Mouse (Mus musculus): Measurements from ENCODE around the gene Nr2e1. TPM values are rescaled to one million over a fixed set of nuclear protein-coding genes. Genes with fewer than 3 reads are reported as not detected.

The Nr2e1 gene
- polyA plus RNA-seq, 1 experiment, result not detected

GRCm38 (mm10) chr10:42537571-42538316 is 45.7 kb downstream of the Nr2e1 start:
- Histone ChIP-seq H3K4me3 (ENCODE audit: insufficient read depth, low read depth, low read length) (no peak overlapping the region), H3K27me3 (replicated peaks; ENCODE audit: control insufficient read depth, insufficient read depth, low read length) (no peaks in the 10 kb centered on the region), H3K4me1 (ENCODE audit: control insufficient read depth, insufficient read depth, low read length) (no peaks in the 10 kb centered on the region), H3K27ac (ENCODE audit: insufficient read depth, low read depth, low read length) (no peak overlapping the region), H3K36me3 (ENCODE audit: control insufficient read depth, insufficient read depth, low read length) (no peaks in the 10 kb centered on the region)
- DNase-seq, result no peak
- TF ChIP-seq CTCF (conservative IDR thresholded peaks at IDR 0.05; ENCODE audit: insufficient read depth, insufficient read length, low read depth, low read length) (no peak), POLR2A (IDR thresholded peaks at IDR 0.05; ENCODE audit: low read depth, low read length) (no peak)
- 87% methylated on average over 9 of the region's 9 CpGs for WGBS

GRCm38 (mm10) chr10:42533836-42534453 is 49.5 kb downstream of the Nr2e1 start:
- Histone ChIP-seq H3K27me3 (replicated peaks; ENCODE audit: control insufficient read depth, insufficient read depth, low read length) (no peaks in the 10 kb centered on the region), H3K36me3 (ENCODE audit: control insufficient read depth, insufficient read depth, low read length) (no peaks in the 10 kb centered on the region; the same call in 1 of the 2 replicates), H3K4me3 (ENCODE audit: insufficient read depth, low read depth, low read length) (no peak overlapping the region), H3K27ac (ENCODE audit: insufficient read depth, low read depth, low read length) (no peak overlapping the region), H3K4me1 (ENCODE audit: control insufficient read depth, insufficient read depth, low read length) (no peaks in the 10 kb centered on the region)
- DNase-seq, result no peak
- TF ChIP-seq CTCF (conservative IDR thresholded peaks at IDR 0.05; ENCODE audit: insufficient read depth, insufficient read length, low read depth, low read length) (no peak), POLR2A (IDR thresholded peaks at IDR 0.05; ENCODE audit: low read depth, low read length) (no peak)
- WGBS, result 92% methylated on average over 11 of the region's 11 CpGs

DNA sequence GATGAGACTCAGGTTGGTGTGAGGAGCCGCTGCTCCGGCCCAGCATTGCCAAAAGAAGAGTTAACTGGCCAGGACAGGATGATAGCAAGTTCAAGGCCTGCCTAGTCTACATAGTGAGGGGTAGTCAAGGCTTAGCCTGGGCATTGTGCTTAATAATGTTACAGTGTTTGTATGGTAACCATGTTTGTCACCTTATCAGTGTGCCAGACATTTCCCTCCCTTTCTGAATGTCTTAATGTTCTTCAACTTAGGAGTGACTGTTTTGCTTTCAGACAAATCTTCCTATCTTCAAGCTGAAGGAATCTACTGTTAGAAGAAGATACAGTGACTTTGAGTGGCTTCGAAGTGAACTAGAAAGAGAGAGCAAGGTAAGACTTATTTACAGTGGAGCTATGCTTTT is 57.8 kb downstream of the Nr2e1 start:
- Histone ChIP-seq H3K4me1 (ENCODE audit: control insufficient read depth, insufficient read depth, low read length) (peaks cover 14% of the 10 kb centered on the region), H3K4me3 (ENCODE audit: insufficient read depth, low read depth, low read length) (no peak overlapping the region), H3K27ac (ENCODE audit: insufficient read depth, low read depth, low read length) (no peak overlapping the region), H3K36me3 (ENCODE audit: control insufficient read depth, insufficient read depth, low read length) (peaks cover 1% of the 10 kb centered on the region; the same call in 1 of the 2 replicates), H3K27me3 (replicated peaks; ENCODE audit: control insufficient read depth, insufficient read depth, low read length) (no peaks in the 10 kb centered on the region)
- TF ChIP-seq POLR2A (IDR thresholded peaks at IDR 0.05; ENCODE audit: low read depth, low read length), result no peak
- TF ChIP-seq CTCF (conservative IDR thresholded peaks at IDR 0.05; ENCODE audit: insufficient read depth, insufficient read length, low read depth, low read length), result no peak
- WGBS, result 98% methylated on average over 3 of the region's 3 CpGs
- DNase-seq, result no peak

DNA sequence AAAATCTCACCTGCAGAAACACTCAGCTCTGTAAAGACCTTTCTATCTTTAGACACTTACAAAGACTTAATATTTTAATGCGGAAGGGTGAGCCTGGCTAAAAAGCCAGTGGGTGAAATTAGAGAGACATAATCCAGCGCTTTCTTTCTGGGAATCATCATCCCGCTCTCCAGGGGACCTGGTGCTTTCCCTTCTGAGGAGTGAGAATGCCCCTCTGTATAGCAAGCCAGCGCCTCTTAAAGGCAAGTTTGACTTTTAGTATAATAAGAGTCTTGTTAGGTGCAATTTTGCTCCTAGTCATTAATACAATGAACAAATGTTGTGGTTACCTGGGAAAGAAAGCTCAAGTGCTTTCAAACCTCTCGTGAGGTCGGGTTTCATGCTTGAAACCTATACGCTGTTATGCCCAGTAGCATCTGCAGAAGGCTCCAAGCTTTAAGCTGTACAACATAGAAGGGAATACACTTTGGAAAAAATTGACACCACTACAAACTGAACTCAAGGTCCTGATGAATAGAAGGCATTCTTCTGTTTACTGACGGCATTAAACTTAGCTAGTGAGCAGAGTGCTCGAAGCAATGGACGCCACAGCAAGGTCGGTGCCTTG is 59.8 kb downstream of the Nr2e1 start:
- no peak for DNase-seq
- peaks cover 1% of the 10 kb centered on the region; the same call in 1 of the 2 replicates for H3K36me3 ChIP-seq (ENCODE audit: control insufficient read depth, insufficient read depth, low read length)
- WGBS, result 65% methylated on average over 11 of the region's 11 CpGs

DNA sequence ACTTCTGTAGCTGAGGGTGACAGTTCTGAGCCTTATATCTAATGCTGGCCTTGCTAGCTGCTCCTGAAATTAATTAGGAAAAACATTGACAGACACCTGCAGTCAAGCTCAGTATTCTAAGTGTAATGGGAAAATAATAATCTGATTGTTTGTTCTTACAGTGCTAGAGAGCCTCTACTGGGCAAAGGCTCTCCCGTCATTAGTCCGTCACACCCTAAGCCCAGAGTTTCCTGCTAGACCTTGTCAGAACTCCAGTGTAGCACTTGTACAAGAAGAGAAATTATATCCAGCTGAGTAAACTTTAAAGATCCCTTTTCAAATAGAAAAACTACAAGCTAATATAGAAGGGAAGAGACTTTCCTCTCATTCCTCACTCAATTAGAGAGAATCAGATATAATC is 60.5 kb downstream of the Nr2e1 start:
- WGBS, result 14% methylated on average over 2 of the region's 2 CpGs
- TF ChIP-seq CTCF (conservative IDR thresholded peaks at IDR 0.05; ENCODE audit: insufficient read depth, insufficient read length, low read depth, low read length) (no peak; the same call in 1 of the 2 replicates), POLR2A (IDR thresholded peaks at IDR 0.05; ENCODE audit: low read depth, low read length) (no peak)
- Histone ChIP-seq H3K4me1 (ENCODE audit: control insufficient read depth, insufficient read depth, low read length) (peaks cover 14% of the 10 kb centered on the region), H3K27me3 (replicated peaks; ENCODE audit: control insufficient read depth, insufficient read depth, low read length) (no peaks in the 10 kb centered on the region), H3K36me3 (ENCODE audit: control insufficient read depth, insufficient read depth, low read length) (no peaks in the 10 kb centered on the region), H3K27ac (ENCODE audit: insufficient read depth, low read depth, low read length) (no peak overlapping the region), H3K4me3 (ENCODE audit: insufficient read depth, low read depth, low read length) (no peak overlapping the region)
- peak; percentile 16 for DNase-seq

More for the DNA sequence above, 59.8 kb downstream of the Nr2e1 start:
- Histone ChIP-seq H3K4me3 (ENCODE audit: insufficient read depth, low read depth, low read length) (no peak overlapping the region), H3K27me3 (replicated peaks; ENCODE audit: control insufficient read depth, insufficient read depth, low read length) (no peaks in the 10 kb centered on the region), H3K27ac (ENCODE audit: insufficient read depth, low read depth, low read length) (peak overlapping the region; percentile 9; the same call in 1 of the 2 replicates), H3K4me1 (ENCODE audit: control insufficient read depth, insufficient read depth, low read length) (peaks cover 14% of the 10 kb centered on the region)
- TF ChIP-seq CTCF (conservative IDR thresholded peaks at IDR 0.05; ENCODE audit: insufficient read depth, insufficient read length, low read depth, low read length) (no peak), POLR2A (IDR thresholded peaks at IDR 0.05; ENCODE audit: low read depth, low read length) (no peak)

DNA sequence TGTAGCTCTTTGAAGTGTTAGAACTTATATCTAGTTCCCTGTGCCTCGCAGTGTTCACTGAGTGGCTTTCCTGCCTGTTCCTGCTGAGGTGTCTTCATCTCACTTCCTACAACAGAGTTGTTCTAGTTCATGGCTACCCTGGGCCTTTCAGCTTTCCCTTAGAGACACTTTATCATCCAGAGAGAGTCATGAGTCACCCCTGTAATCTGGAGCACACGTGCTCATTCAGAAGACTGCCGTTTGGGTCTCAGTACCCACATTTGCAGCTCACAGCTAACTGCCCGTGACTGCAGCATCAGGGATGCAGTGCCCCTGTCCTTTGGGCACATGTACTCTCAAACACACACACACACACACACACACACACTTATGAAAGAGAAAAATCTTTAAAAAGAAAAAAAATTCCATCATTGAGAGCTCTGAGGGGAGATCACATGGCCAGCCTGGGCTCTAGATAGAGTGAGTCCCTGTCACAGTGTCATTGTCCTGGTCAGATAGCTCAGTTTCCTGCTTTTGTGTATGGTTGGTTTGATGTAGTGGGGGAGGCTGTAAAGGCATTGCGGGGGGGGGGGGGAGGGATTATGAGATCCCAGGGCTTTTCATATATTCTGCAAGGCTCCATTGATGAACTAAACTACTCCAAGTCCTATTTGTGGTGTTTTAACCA is 62.0 kb downstream of the Nr2e1 start:
- WGBS, result 46% methylated on average over 5 of the region's 5 CpGs
- Histone ChIP-seq H3K36me3 (ENCODE audit: control insufficient read depth, insufficient read depth, low read length) (no peaks in the 10 kb centered on the region), H3K27ac (ENCODE audit: insufficient read depth, low read depth, low read length) (no peak overlapping the region), H3K4me1 (ENCODE audit: control insufficient read depth, insufficient read depth, low read length) (peaks cover 14% of the 10 kb centered on the region), H3K4me3 (ENCODE audit: insufficient read depth, low read depth, low read length) (no peak overlapping the region), H3K27me3 (replicated peaks; ENCODE audit: control insufficient read depth, insufficient read depth, low read length) (no peaks in the 10 kb centered on the region)
- DNase-seq, result no peak
- no peak for TF ChIP-seq POLR2A (IDR thresholded peaks at IDR 0.05; ENCODE audit: low read depth, low read length)

Data from kidney, adult 2 months (tissue).